Mouse (Mus musculus) lung, postnatal 0 days (tissue): ENCODE results near the gene Prkcz. TPM values are rescaled to one million over a fixed set of nuclear protein-coding genes. Genes with fewer than 3 reads are reported as not detected.

ENCODE experiments used
- ATAC-seq: fragments of 200-750 bp; cut with Nextera tagmentation; 2 replicates; pipeline ENCODE4 v1.8.0; 2017; ENCODE audit warnings: moderate library complexity
- DNase-seq: peaks from one replicate; pipeline ENCODE4 v3.0.0-alpha.2; 2016; ENCODE audit warnings: low spot score
- H3K27ac ChIP-seq: fragments of 300-500 bp; sonication (generic); 2 replicates; pipeline ENCODE4 v1.5.1; 2014; ENCODE audit warnings: antibody characterized with exemption, mild to moderate bottlenecking, low read length, mixed read lengths
- H3K27me3 ChIP-seq: fragments of 300-500 bp; sonication (generic); replicated peaks from 2 replicates; pipeline ENCODE4 v1.6.1; 2014; ENCODE audit warnings: low read length, mixed read lengths; ENCODE audit not compliant: insufficient read depth
- H3K36me3 ChIP-seq: fragments of 300-500 bp; sonication (generic); 2 replicates; pipeline ENCODE4 v1.6.1; 2014; ENCODE audit warnings: low read length, mixed read lengths; ENCODE audit not compliant: insufficient read depth
- H3K4me1 ChIP-seq: fragments of 300-500 bp; sonication (generic); 2 replicates; pipeline ENCODE4 v1.6.1; 2014; ENCODE audit warnings: antibody characterized with exemption, low read depth, low read length, mixed read lengths; ENCODE audit not compliant: insufficient read depth
- H3K4me2 ChIP-seq: fragments of 300-500 bp; sonication (generic); replicated peaks from 2 replicates; pipeline ENCODE4 v1.6.1; 2014; ENCODE audit warnings: low read depth, mild to moderate bottlenecking, low read length, moderate library complexity, mixed read lengths
- H3K4me3 ChIP-seq: fragments of 300-500 bp; sonication (generic); 2 replicates; pipeline ENCODE4 v1.5.1; 2014; ENCODE audit warnings: low read depth, low read length
- H3K9ac ChIP-seq: fragments of 300-500 bp; sonication (generic); replicated peaks from 2 replicates; pipeline ENCODE4 v1.6.1; 2014; ENCODE audit warnings: low read depth, mild to moderate bottlenecking
- H3K9me3 ChIP-seq: fragments of 300-500 bp; sonication (generic); 2 replicates; pipeline ENCODE4 v1.6.1; 2016; ENCODE audit warnings: low read length, mixed read lengths
- CTCF ChIP-seq: IDR thresholded peaks from 2 replicates; pipeline ENCODE4 v1.5.1; 2016; ENCODE audit warnings: antibody characterized with exemption, mild to moderate bottlenecking
- EP300 ChIP-seq: IDR thresholded peaks from 2 replicates; pipeline ENCODE4 v1.6.1; 2016; ENCODE audit warnings: antibody characterized with exemption, mild to moderate bottlenecking, control low read depth
- WGBS: fragments of 180-500 bp; shearing (Covaris S2); extraction: QIAGEN DNeasy Blood & Tissue Kit; methylation state at CpG from one replicate; pipeline ENCODE4 v1.1.7; 2014; 5-methylcytosine and 5-hydroxymethylcytosine counted together
- polyA plus RNA-seq: library from polyadenylated mRNA; unstranded; fragments of >200 nt; fragmentation: Nextera tagmentation; extraction: Ambion mirVana; gene quantifications from 2 replicates; pipeline ENCODE4 v1.2.1, GENCODE M21; 2015

The Prkcz gene
- polyA plus RNA-seq, result 23.4 and 33.7 TPM in 2 replicates

GRCm38 (mm10) chr4:155361303-155361791 lies at the start of gene Prkcz:
Gene Prkcz (minus strand): TSS chr4:155361361.
- Histone ChIP-seq H3K4me1 (no peaks in the 10 kb centered on the region), H3K4me2 (peak within 1 kb of the TSS; percentile 58), H3K27me3 (peaks cover 14% of the 10 kb centered on the region; the same call in 1 of the 2 replicates), H3K36me3 (no peaks in the 10 kb centered on the region), H3K9me3 (no peaks in the 10 kb centered on the region), H3K27ac (peak within 1 kb of the TSS; percentile 85), H3K4me3 (peak within 1 kb of the TSS; percentile 41), H3K9ac (0 out of 2 replicates have a peak within 1 kb of the TSS, but pooled peaks have one; percentile 29)
- ATAC-seq (peak; percentile 97), DNase-seq (peak; percentile 91)
- 2% methylated on average over 39 of the region's 51 CpGs for WGBS
- TF ChIP-seq EP300 (no peak), CTCF (no peak)

- peak; percentile 58 for DNase-seq
- H3K9ac ChIP-seq, result no peak within 1 kb of the TSS
- no peaks in the 10 kb centered on the region for H3K9me3 ChIP-seq
- H3K27ac ChIP-seq, result no peak within 1 kb of the TSS
- peak within 1 kb of the TSS; percentile 14; the same call in 1 of the 2 replicates for H3K4me3 ChIP-seq
- 2% methylated on average over 35 of the region's 35 CpGs for WGBS
- TF ChIP-seq CTCF, result no peak
- TF ChIP-seq EP300, result no peak
- H3K36me3 ChIP-seq, result no peaks in the 10 kb centered on the region
- peaks cover 7% of the 10 kb centered on the region; the same call in 1 of the 2 replicates for H3K4me1 ChIP-seq
- peak within 1 kb of the TSS; percentile 54 for H3K4me2 ChIP-seq
- peak; percentile 82 for ATAC-seq
- H3K27me3 ChIP-seq, result no peaks in the 10 kb centered on the region
Observed at GRCm38 (mm10) chr4:155409058-155409776, 48.1 kb upstream of the Prkcz start, which contains the start of gene Cfap74. Gene Cfap74 (plus strand): TSS chr4:155409190.

GRCm38 (mm10) chr4:155408695-155409057 lies 47.5 kb upstream of the Prkcz start:
- Histone ChIP-seq H3K27ac (no peak overlapping the region), H3K4me1 (peaks cover 7% of the 10 kb centered on the region; the same call in 1 of the 2 replicates), H3K4me2 (peak overlapping the region; percentile 54), H3K9ac (no peak overlapping the region), H3K4me3 (0 out of 2 replicates have a peak overlapping the region, but pooled peaks have one; percentile 14), H3K9me3 (no peaks in the 10 kb centered on the region), H3K27me3 (no peaks in the 10 kb centered on the region), H3K36me3 (no peaks in the 10 kb centered on the region)
- ATAC-seq (0 out of 2 replicates have a peak, but pooled peaks have one; percentile 5), DNase-seq (no peak)
- 3% methylated on average over 8 of the region's 8 CpGs for WGBS
- peak; percentile 23 for TF ChIP-seq CTCF
- no peak for TF ChIP-seq EP300

DNA sequence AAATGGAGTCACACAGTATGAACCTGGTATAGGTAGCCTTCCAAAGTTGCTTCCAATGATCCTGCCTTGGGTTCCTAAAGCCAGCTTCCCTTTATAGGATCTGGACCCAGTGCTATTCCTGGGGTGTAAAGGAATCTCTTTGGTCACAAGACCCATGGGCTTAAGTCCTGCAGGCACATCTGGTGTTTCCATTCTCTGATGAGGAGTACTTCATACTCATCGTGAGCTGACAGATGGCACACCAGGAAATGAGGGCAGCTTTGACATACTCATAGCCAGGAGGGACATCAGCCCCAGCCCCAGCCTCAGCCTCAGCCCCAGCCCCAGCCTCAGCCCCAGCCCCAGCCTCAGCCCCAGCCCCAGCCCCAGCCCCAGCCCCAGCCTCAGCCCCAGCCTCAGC lies 41.3 kb upstream of the Prkcz start:
- 83% methylated on average over 1 of the region's 1 CpGs for WGBS
- TF ChIP-seq CTCF, result no peak
- no peak for TF ChIP-seq EP300
- no peak overlapping the region for H3K4me3 ChIP-seq

DNA sequence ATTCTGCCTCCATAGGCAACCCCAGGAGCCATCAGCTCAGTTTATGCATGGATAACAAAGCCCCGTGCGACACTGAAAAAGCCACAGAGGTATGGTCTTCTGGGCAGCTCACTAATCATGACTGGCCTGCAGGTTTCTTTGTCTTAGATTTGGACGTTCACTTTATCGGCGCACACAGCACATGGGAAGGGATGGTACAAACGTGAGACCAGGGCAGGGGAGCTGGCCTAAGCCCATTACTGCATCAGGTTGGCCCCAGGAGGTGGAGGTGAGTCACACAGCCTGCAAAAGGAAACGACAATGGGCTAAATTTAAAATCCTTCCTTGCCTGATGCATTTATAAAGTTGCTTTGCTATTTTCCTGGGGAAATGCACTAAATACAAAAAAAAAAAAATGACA lies 40.0 kb upstream of the Prkcz start:
- Histone ChIP-seq H3K36me3 (no peaks in the 10 kb centered on the region), H3K4me2 (no peak overlapping the region), H3K9me3 (no peaks in the 10 kb centered on the region), H3K27me3 (peaks cover 9% of the 10 kb centered on the region; the same call in 1 of the 2 replicates), H3K9ac (no peak overlapping the region), H3K4me3 (no peak overlapping the region), H3K4me1 (0 out of 2 replicates have a peak, but pooled peaks cover 3% of the 10 kb centered on the region), H3K27ac (no peak overlapping the region)
- DNase-seq (no peak), ATAC-seq (no peak)
- WGBS, result 67% methylated on average over 7 of the region's 7 CpGs
- TF ChIP-seq EP300 (no peak), CTCF (no peak)

More for the DNA sequence above, 41.3 kb upstream of the Prkcz start:
- Histone ChIP-seq H3K27me3 (peaks cover 4% of the 10 kb centered on the region; the same call in 1 of the 2 replicates), H3K4me1 (0 out of 2 replicates have a peak, but pooled peaks cover 3% of the 10 kb centered on the region), H3K4me2 (no peak overlapping the region), H3K9me3 (no peaks in the 10 kb centered on the region), H3K27ac (no peak overlapping the region), H3K36me3 (no peaks in the 10 kb centered on the region), H3K9ac (no peak overlapping the region)
- DNase-seq (no peak), ATAC-seq (no peak)

GRCm38 (mm10) chr4:155398222-155398540 lies 37.0 kb upstream of the Prkcz start:
- no peaks in the 10 kb centered on the region for H3K36me3 ChIP-seq
- H3K27me3 ChIP-seq, result peaks cover 9% of the 10 kb centered on the region; the same call in 1 of the 2 replicates
- H3K27ac ChIP-seq, result no peak overlapping the region
- no peak for TF ChIP-seq CTCF
- TF ChIP-seq EP300, result no peak
- no peak for ATAC-seq
- no peak overlapping the region for H3K9ac ChIP-seq
- 10% methylated on average over 9 of the region's 9 CpGs for WGBS
- 0 out of 2 replicates have a peak, but pooled peaks cover 3% of the 10 kb centered on the region for H3K4me1 ChIP-seq
- H3K4me2 ChIP-seq, result peak overlapping the region; percentile 51
- no peaks in the 10 kb centered on the region for H3K9me3 ChIP-seq
- DNase-seq, result no peak
- peak overlapping the region; percentile 15; the same call in 1 of the 2 replicates for H3K4me3 ChIP-seq
